Mouse (Mus musculus) CH12.LX (cell line): ENCODE data around the gene Atg2b. TPM values are rescaled to one million over a fixed set of nuclear protein-coding genes. Genes with fewer than 3 reads are reported as not detected.

ENCODE experiments used
- DNase-seq: peaks from one replicate; pipeline ENCODE4 v3.0.0-alpha.2; 2013; ENCODE audit errors: extremely low read depth
- H3K27ac ChIP-seq: 2 replicates; pipeline ENCODE4 v1.5.1; 2012; ENCODE audit warnings: low read depth, mild to moderate bottlenecking, control low read depth, moderate library complexity; ENCODE audit not compliant: insufficient read depth
- H3K27me3 ChIP-seq: replicated peaks from 2 replicates; pipeline ENCODE3; 2012; ENCODE audit warnings: inconsistent platforms
- H3K36me3 ChIP-seq, 2 experiments: replicated peaks in 1 of 2; 2 replicates each; pipeline versions ENCODE3 to v1.6.1; 2012; ENCODE audit warnings: inconsistent platforms in 1 of 2, low read length in 1 of 2, mild to moderate bottlenecking in 1 of 2, mixed read lengths in 1 of 2, moderate library complexity in 1 of 2; ENCODE audit not compliant: control insufficient read depth in 1 of 2, insufficient read depth in 1 of 2
- H3K4me1 ChIP-seq, 2 experiments: 2 replicates each; pipeline ENCODE4 v1.6.1; 2012; ENCODE audit warnings: inconsistent platforms in 1 of 2, moderate library complexity in 1 of 2; ENCODE audit not compliant: insufficient read depth in 2 of 2, control insufficient read depth in 1 of 2
- H3K4me2 ChIP-seq: 2 replicates; pipeline ENCODE4 v1.6.1; 2012; ENCODE audit warnings: low read depth, mild to moderate bottlenecking, control low read depth; ENCODE audit not compliant: poor library complexity, insufficient read depth, severe bottlenecking
- H3K4me3 ChIP-seq, 3 experiments: fragments of 150-350 bp in 1 of 3; sonication (generic) in 1 of 3; replicated peaks in 1 of 3; 2 replicates each; pipeline versions ENCODE3 to v1.5.1; 2011 to 2012; ENCODE audit warnings: low read depth in 2 of 3, low read length in 2 of 3, mild to moderate bottlenecking in 2 of 3, moderate library complexity in 2 of 3, control low read depth in 1 of 3, improper control_type of control experiment in 1 of 3, inconsistent platforms in 1 of 3, mixed read lengths in 1 of 3; ENCODE audit not compliant: poor library complexity in 1 of 3
- H3K79me2 ChIP-seq: replicated peaks from 2 replicates; pipeline ENCODE4 v1.6.1; 2012; ENCODE audit warnings: mild to moderate bottlenecking, moderate library complexity; ENCODE audit not compliant: control insufficient read depth, poor library complexity, insufficient read depth, severe bottlenecking; ENCODE audit errors: extremely low read depth
- H3K9ac ChIP-seq: 2 replicates; pipeline ENCODE4 v1.6.1; 2012; ENCODE audit warnings: low read depth, mild to moderate bottlenecking, control low read depth, moderate library complexity; ENCODE audit not compliant: insufficient read depth
- H3K9me3 ChIP-seq: replicated peaks from 2 replicates; pipeline ENCODE3; 2012; ENCODE audit warnings: low read length, inconsistent platforms, mixed read lengths
- BHLHE40 ChIP-seq: IDR thresholded peaks from 2 replicates; pipeline ENCODE4 v1.6.1; 2011; ENCODE audit warnings: mild to moderate bottlenecking, low read depth, low read length, improper control_type of control experiment
- CHD2 ChIP-seq: IDR thresholded peaks from 2 replicates; pipeline ENCODE4 v1.6.1; 2011; ENCODE audit warnings: low read length, improper control_type of control experiment
- ELF1 ChIP-seq: IDR thresholded peaks from 2 replicates; pipeline ENCODE4 v1.6.1; 2014; ENCODE audit warnings: low read depth, mild to moderate bottlenecking, inconsistent platforms, low read length, improper control_type of control experiment
- EP300 ChIP-seq: IDR thresholded peaks from 2 replicates; pipeline ENCODE4 v1.6.1; 2011; ENCODE audit warnings: low read length, improper control_type of control experiment
- IRF4 ChIP-seq: IDR thresholded peaks from 2 replicates; pipeline ENCODE4 v1.6.1; 2014; ENCODE audit warnings: low read depth, mild to moderate bottlenecking, inconsistent platforms, low read length, improper control_type of control experiment
- JUN ChIP-seq: IDR thresholded peaks from 2 replicates; pipeline ENCODE4 v1.6.1; 2011; ENCODE audit warnings: low read depth, mild to moderate bottlenecking, low read length, improper control_type of control experiment, moderate library complexity; ENCODE audit not compliant: insufficient read depth
- KAT2A ChIP-seq: IDR thresholded peaks from 2 replicates; pipeline ENCODE4 v1.6.1; 2012; ENCODE audit warnings: low read length, improper control_type of control experiment, inconsistent platforms; ENCODE audit not compliant: insufficient replicate concordance
- MAFK ChIP-seq: IDR thresholded peaks from 2 replicates; pipeline ENCODE4 v1.6.1; 2011; ENCODE audit warnings: low read length, improper control_type of control experiment; ENCODE audit not compliant: insufficient replicate concordance
- PAX5 ChIP-seq: IDR thresholded peaks from 2 replicates; pipeline ENCODE4 v1.6.1; 2012; ENCODE audit warnings: low read length, inconsistent platforms, mixed read lengths
- POLR2A ChIP-seq: IDR thresholded peaks from 2 replicates; pipeline ENCODE4 v1.6.1; 2011; ENCODE audit warnings: low read depth, mild to moderate bottlenecking, improper control_type of control experiment, low read length
- POLR2AphosphoS2 ChIP-seq: IDR thresholded peaks from 2 replicates; pipeline ENCODE4 v1.6.1; 2011; ENCODE audit warnings: low read depth, low read length, improper control_type of control experiment
- RAD21 ChIP-seq: IDR thresholded peaks from 2 replicates; pipeline ENCODE4 v1.6.1; 2011; ENCODE audit warnings: low read depth, mild to moderate bottlenecking, low read length, improper control_type of control experiment, moderate library complexity
- RCOR1 ChIP-seq: conservative IDR thresholded peaks from 2 replicates; pipeline ENCODE4 v1.6.1; 2012; ENCODE audit warnings: low read depth, mild to moderate bottlenecking, inconsistent platforms, low read length, improper control_type of control experiment
- TBP ChIP-seq: conservative IDR thresholded peaks from 2 replicates; pipeline ENCODE4 v1.6.1; 2011; ENCODE audit warnings: low read depth, low read length, improper control_type of control experiment
- USF1 ChIP-seq: IDR thresholded peaks from 2 replicates; pipeline ENCODE4 v1.6.1; 2014; ENCODE audit warnings: low read depth, mild to moderate bottlenecking, inconsistent platforms, low read length, improper control_type of control experiment
- ZC3H11A ChIP-seq: IDR thresholded peaks from 2 replicates; pipeline ENCODE4 v1.6.1; 2012; ENCODE audit warnings: low read depth, mild to moderate bottlenecking, inconsistent platforms, low read length, improper control_type of control experiment
- ZKSCAN1 ChIP-seq: IDR thresholded peaks from 2 replicates; pipeline ENCODE4 v1.6.1; 2012; ENCODE audit warnings: low read depth, inconsistent platforms, low read length, improper control_type of control experiment, borderline replicate concordance
- ZMIZ1 ChIP-seq: IDR thresholded peaks from 2 replicates; pipeline ENCODE4 v1.6.1; 2012; ENCODE audit warnings: low read depth, mild to moderate bottlenecking, inconsistent platforms, low read length, improper control_type of control experiment
- dilution Hi-C: fragments of 300-500 bp; cut with MboI; formaldehyde crosslinking; loops from 2 replicates; pipeline ENCODE4 v1.14.3; 2020; ENCODE audit warnings: low sequenced_read_pairs; ENCODE audit not compliant: extremely low pct_unique_long_range_greater_than_20kb, extremely low pct_ligation_motif_present
- in situ Hi-C: fragments of 300-500 bp; cut with MboI; formaldehyde crosslinking; loops from 3 replicates; pipeline ENCODE4 v1.14.3; 2019; ENCODE audit warnings: low sequenced_read_pairs, low pct_ligation_motif_present, low pct_unique_long_range_greater_than_20kb, mixed read lengths
- polyA plus RNA-seq: library from polyadenylated mRNA; unstranded; fragments of >175 nt; gene quantifications from 2 replicates; pipeline ENCODE4 v1.2.1, GENCODE M21; 2012; ENCODE audit warnings: low read depth; ENCODE audit not compliant: insufficient read length
- total RNA-seq, 2 experiments: library from RNA; depleted of rRNA; stranded (reverse); fragments of 300-350 nt in 1 of 2; fragments of >200 nt in 1 of 2; gene quantifications; 2 replicates each; pipeline ENCODE4 v1.2.3; 2012 to 2014

Gene Atg2b
- total and polyA plus RNA-seq, 3 experiments, result 26.9 to 28.5 (median 28.4) TPM

DNA sequence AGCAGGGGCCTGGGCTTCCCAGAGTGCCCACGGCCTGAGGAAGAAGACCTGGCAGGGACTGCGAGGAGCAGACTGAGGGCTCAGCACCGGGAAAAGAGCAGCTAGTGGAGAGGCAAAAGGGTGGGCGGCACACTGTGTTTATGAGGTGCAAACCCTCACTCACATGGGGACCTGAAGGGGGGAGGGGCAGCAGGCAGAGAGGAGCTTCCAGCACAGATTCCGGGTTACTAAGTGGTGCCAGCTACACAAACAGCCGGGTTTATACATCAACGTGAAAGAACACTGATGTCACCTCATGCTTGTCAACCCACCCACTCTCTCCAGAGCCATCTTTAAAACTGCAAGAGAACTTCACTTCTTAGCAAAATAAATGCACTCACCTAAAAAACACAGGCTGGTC, 59.2 kb downstream of the Atg2b start:
- Histone ChIP-seq H3K27ac (no peak overlapping the region), H3K4me2 (no peak overlapping the region), H3K79me2 (no peaks in the 10 kb centered on the region), H3K9ac (no peak overlapping the region), H3K4me1 (no peaks in the 10 kb centered on the region), H3K36me3 (peaks cover 60 to 69% of the 10 kb centered on the region in 2 experiments), H3K9me3 (no peaks in the 10 kb centered on the region), H3K27me3 (no peaks in the 10 kb centered on the region), H3K4me3 (no peak overlapping the region)
- no peak for TF ChIP-seq EP300
- no peak for TF ChIP-seq JUN
- TF ChIP-seq KAT2A, result no peak
- no peak for TF ChIP-seq POLR2AphosphoS2
- TF ChIP-seq CHD2, result no peak
- TF ChIP-seq BHLHE40, result no peak
- no peak for TF ChIP-seq RCOR1
- no peak for TF ChIP-seq ELF1
- TF ChIP-seq ZKSCAN1, result no peak
- TF ChIP-seq USF1, result no peak
- TF ChIP-seq TBP, result no peak
- TF ChIP-seq PAX5, result no peak
- no peak for TF ChIP-seq IRF4
- no peak for TF ChIP-seq POLR2A
- no peak for TF ChIP-seq RAD21
- no peak for DNase-seq
- in situ Hi-C loops, result no loop called here
- dilution Hi-C loops, result no loop called here

GRCm38 (mm10) chr12:105622981-105623539, 62.0 kb downstream of the Atg2b start:
- H3K36me3 ChIP-seq, result peaks cover 71 to 84% of the 10 kb centered on the region in 2 experiments
- DNase-seq, result no peak
- in situ Hi-C loops, result no loop called here

More at GRCm38 (mm10) chr12:105622981-105623539, 62.0 kb downstream of the Atg2b start:
- Histone ChIP-seq H3K4me3 (no peak overlapping the region), H3K4me1 (no peaks in the 10 kb centered on the region), H3K27ac (no peak overlapping the region), H3K9ac (no peak overlapping the region), H3K79me2 (no peaks in the 10 kb centered on the region), H3K9me3 (no peaks in the 10 kb centered on the region), H3K4me2 (no peak overlapping the region), H3K27me3 (no peaks in the 10 kb centered on the region)
- dilution Hi-C loops, result no loop called here
- TF ChIP-seq ZMIZ1 (no peak), ELF1 (no peak), RAD21 (no peak), CHD2 (no peak), ZC3H11A (no peak), MAFK (no peak)
